Mouse (Mus musculus) heart, postnatal 14 days (tissue): ENCODE data around the gene Gm5294. TPM values are rescaled to one million over a fixed set of nuclear protein-coding genes. Genes with fewer than 3 reads are reported as not detected.

Experiments
- DNase-seq, 2 experiments: peaks; one replicate each; pipeline ENCODE4 v3.0.0; 2021 to 2022
- intact Hi-C: fragments of 180-260 bp; cut with DNase I; formaldehyde crosslinking; loops from one replicate; pipeline ENCODE4 v1.15.1; 2025
- total RNA-seq, 2 experiments: library from RNA; stranded (reverse); gene quantifications; 2 replicates each; pipeline ENCODE4 v1.2.3; 2021

The Gm5294 gene
- total RNA-seq, 2 experiments from 2014 or later = not detected

- intact Hi-C loops = loop anchor here (1.0 kb wide), 2 partner anchors 237 to 331 kb away; no protein-coding TSS in a partner anchor
- DNase-seq = peak; percentile 89 to 93
These were observed 28.2 kb downstream of the Gm5294 start for GRCm38 (mm10) chr5:138848102-138848501.

- intact Hi-C loops = no loop called here
- no peak for DNase-seq
These were observed 30.0 kb downstream of the Gm5294 start for GRCm38 (mm10) chr5:138849682-138850461.

DNA sequence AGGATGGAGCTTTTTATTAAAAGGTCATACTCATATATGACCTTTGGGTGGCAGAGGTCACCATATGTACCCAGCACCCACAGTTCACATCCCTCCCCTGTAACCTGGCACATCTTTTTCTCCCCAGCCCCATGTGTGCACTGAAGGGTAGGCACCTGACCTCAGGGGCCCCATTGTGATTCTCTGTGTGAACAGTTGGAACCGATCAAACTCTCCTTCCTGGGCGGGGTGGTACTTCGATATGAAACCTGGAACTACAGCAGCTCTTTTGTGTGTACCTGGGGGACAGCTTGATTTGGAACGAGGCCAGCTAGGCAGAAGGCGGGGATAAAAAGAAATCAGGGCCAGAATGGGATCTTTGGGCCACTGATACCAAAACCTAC is 30.6 kb downstream of the Gm5294 start:
- DNase-seq = no peak
- intact Hi-C loops = no loop called here

DNA sequence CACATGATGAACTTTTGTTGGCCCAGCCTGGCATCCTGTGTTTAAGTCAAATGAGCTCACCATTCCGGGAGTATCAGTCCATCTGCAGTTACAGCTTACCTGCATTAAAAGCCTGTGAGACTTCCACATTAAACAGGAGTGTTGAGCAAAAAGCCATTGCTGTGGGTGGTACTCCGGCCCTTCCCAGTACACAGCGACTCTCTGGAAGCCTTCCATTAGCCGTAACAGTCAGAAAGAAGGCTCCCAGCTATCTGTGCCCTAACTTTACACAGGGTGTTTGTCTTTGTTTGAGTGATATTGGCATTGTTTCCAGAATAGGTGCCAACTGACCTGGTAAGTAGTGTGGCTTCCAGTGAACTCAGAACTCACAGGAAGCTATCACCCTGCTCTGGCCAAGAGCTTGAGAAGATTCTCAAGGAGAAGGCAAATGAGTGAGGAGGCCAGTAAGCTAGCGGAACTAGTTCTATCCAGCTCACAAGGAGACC is 31.5 kb downstream of the Gm5294 start:
- DNase-seq = peak in 1 of 2 experiments; percentile 9
- intact Hi-C loops = no loop called here

- intact Hi-C loops = no loop called here
- DNase-seq = no peak
These were observed 32.3 kb downstream of the Gm5294 start for GRCm38 (mm10) chr5:138852151-138852550.

- intact Hi-C loops = no loop called here
- DNase-seq = no peak
These were observed 33.5 kb downstream of the Gm5294 start for GRCm38 (mm10) chr5:138853349-138853748.

DNA sequence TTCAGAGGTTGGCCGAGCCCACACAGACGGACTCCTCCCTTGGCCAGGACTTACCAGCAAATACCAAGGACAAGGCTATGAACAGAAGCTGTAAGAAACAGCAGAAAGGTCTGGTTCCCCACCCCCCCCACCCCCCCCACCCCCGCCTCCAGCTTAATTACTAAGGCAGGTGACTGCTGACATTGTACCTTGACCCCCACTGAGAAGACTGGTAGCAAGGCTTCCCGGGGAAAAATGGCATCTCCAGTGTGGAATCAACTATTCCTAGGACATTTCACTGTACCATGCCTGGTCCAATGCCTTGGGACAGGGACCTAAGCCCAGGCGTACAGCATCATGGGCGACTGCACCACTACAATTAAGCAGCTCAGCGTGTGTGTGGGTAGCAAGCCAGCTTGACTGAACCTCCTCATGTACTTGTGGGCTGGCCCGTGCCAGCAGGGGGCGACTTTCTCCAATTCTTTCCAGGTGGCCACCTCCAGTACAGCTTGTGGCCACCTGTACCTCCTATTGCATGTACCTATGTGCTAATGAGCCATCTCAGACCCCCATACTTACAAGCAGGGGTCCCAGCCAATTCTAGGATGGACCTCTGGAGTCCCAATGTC is 37.2 kb downstream of the Gm5294 start:
- intact Hi-C loops = loop anchor here (2.0 to 5.0 kb wide), 2 partner anchors 135 to 150 kb away; no protein-coding TSS in a partner anchor
- peak; percentile 83 to 88 for DNase-seq

DNA sequence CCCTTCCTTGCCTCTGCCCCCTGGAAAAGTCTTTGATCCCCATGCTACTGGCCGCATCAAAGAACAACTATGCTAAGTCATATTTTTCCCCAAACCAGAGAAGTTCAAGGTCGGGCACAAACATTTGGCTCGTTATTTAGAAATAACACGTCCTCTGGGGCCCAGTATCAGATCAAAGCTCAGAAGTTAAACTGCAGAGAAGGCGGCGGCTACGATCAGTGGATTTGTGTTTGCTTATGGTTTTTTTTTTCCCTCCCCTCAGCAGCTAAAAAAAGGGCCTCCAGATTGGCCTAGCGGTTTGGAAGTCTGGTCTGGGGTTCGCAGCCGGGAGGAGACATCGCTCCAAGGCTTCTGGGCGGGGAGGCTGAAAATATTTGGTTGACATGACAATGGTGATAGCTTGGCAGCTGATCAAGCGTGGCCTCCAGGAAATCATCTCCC is 38.0 kb downstream of the Gm5294 start:
- intact Hi-C loops = loop anchor here (2.0 to 5.0 kb wide), 2 partner anchors 134 to 149 kb away; no protein-coding TSS in a partner anchor

GRCm38 (mm10) chr5:138863681-138864146 is 43.8 kb downstream of the Gm5294 start:
- intact Hi-C loops = no loop called here
- peak in 1 of 2 experiments; percentile 39 for DNase-seq

More for the DNA sequence above, 38.0 kb downstream of the Gm5294 start:
- DNase-seq = peak; percentile 26 to 45

DNA sequence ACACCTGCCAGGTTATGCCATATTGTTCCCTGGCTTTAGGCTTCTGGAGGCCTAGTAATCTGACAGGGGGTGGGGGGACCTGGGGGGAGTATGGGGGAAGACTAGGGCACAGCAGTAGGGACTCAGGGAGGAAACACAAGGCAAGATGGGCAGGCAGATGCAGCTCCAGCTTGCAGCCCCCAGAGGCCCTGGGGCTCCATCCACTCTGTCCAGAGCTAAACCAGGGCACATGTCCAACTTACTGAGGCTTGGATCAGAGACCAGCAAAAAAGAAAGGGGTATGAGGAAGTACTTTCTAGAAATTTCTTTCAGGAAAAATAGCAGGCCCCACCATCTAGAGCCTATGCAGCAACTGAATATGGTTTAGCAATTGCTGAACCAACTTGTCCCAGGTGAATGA is 44.3 kb downstream of the Gm5294 start:
- no peak for DNase-seq
- intact Hi-C loops = no loop called here

DNA sequence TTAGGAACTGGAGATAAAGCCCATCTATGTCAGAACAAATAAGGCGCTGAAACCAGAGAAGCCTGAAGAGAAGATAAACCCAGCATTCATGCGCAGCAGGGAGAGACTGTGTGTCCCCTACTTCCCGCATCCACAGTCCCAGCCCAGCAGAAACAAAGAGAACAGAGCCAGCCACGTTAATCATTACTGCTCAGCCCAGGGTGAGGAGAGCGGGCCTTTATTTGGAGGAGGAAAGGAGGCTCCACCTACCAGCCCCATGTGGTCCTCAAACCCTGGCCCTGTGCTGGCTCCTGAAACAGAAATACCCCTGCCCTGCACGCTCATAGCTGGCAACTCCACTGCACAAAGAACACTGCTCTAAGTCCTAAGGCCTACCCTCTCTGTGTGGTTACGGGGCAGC is 45.0 kb downstream of the Gm5294 start:
- DNase-seq = no peak
- intact Hi-C loops = no loop called here

DNA sequence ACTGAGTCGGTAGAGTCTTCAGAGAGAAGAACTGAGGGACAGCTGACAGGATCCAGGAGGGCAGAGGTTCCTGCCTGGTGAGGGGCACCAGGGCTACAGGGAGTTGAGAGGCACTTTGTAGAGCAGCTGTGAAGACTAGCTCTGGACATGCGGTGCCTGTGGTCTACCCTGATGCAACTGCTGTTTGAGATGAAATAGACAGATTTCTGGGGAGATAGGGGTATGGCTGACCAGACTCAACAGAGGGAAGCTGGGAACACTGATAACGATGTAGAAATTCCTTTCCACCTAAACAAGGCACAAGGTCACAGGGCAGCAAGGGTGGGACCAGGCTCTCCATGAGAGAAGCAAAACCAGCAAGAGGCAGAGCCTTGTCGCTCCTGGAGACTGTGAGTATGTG is 45.8 kb downstream of the Gm5294 start:
- intact Hi-C loops = no loop called here

More for the DNA sequence above, 45.8 kb downstream of the Gm5294 start:
- DNase-seq = no peak

Other genes with a start within 250 kb of the Gm5294 start
- gene Zfp68, start 200.3 kb upstream of the Gm5294 start, total RNA-seq = 10 to 100 TPM; 22.7 to 23.5 TPM
- 1 to 10 TPM; 4.1 to 4.3 TPM for gene A430033K04Rik, start 197.2 kb upstream of the Gm5294 start, total RNA-seq
- gene Fam20c, start 65.6 kb upstream of the Gm5294 start, total RNA-seq = 10 to 100 TPM in 1 of 2 experiments, 1 to 10 TPM in 1; 9.9 to 10.4 TPM
- gene Pdgfa, start 177.3 kb downstream of the Gm5294 start, total RNA-seq = 10 to 100 TPM; 25.6 to 27.9 TPM